Mouse (Mus musculus) stomach, postnatal 0 days (tissue): ENCODE measurements around the gene Tln1.

Experiments used
- CTCF ChIP-seq: IDR thresholded peaks from 2 replicates; pipeline ENCODE4 v1.5.1; 2016; ENCODE audit warnings: antibody characterized with exemption, low read depth, mild to moderate bottlenecking, moderate library complexity
- EP300 ChIP-seq: optimal IDR thresholded peaks from 2 replicates; pipeline ENCODE3; 2016; ENCODE audit warnings: antibody characterized with exemption

DNA sequence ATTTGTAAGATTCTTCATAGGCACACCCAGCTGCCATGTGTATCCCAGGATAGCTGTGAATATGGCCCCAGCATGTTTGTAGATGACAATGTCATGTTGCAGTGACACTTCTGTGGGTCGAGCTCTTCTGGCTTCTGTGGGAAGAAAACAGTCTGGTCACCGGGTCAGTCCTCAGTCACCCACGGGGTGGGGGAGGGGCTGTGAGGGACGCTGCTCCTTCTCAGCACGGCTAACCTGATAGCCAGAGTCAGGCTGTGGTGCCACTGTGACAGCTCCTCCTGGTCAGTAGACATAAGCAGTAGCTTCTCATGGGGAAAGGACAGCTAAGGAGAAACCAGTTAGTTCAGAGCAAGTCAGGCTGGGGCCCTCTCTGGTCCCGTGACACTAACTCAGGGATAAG is 65.9 kb downstream of the Tln1 start:
- TF ChIP-seq CTCF, result no peak
- TF ChIP-seq EP300, result no peak
